Mouse (Mus musculus) cerebellum, adult 9-10 months (tissue): Measurements from ENCODE around the gene Anapc5.

Experiments used
- DNase-seq: peaks from one replicate; pipeline ENCODE4 v3.0.0; 2022

Anapc5 gene

GRCm38 (mm10) chr5:122799379-122800344 lies 21.5 kb downstream of the Anapc5 start:
- no peak for DNase-seq

GRCm38 (mm10) chr5:122798557-122799378 lies 22.4 kb downstream of the Anapc5 start:
- peak; percentile 65 for DNase-seq

- DNase-seq: no peak
These were observed 23.3 kb downstream of the Anapc5 start for GRCm38 (mm10) chr5:122797866-122798265.

GRCm38 (mm10) chr5:122788696-122789095 lies 32.4 kb downstream of the Anapc5 start:
- DNase-seq: no peak

- no peak for DNase-seq
These were observed 34.9 kb downstream of the Anapc5 start for GRCm38 (mm10) chr5:122786035-122786819.

- no peak for DNase-seq
These were observed 37.3 kb downstream of the Anapc5 start for GRCm38 (mm10) chr5:122783726-122784406.

GRCm38 (mm10) chr5:122782066-122782465 lies 39.1 kb downstream of the Anapc5 start:
- no peak for DNase-seq

GRCm38 (mm10) chr5:122780791-122781432 lies 40.2 kb downstream of the Anapc5 start:
- DNase-seq: no peak

GRCm38 (mm10) chr5:122779277-122779834 lies 41.8 kb downstream of the Anapc5 start, which contains the start of gene Camkk2:
Camkk2 (minus strand) TSS chr5:122779409.
- DNase-seq: peak; percentile 82

GRCm38 (mm10) chr5:122778231-122779226 lies 42.6 kb downstream of the Anapc5 start:
- DNase-seq: no peak

GRCm38 (mm10) chr5:122777322-122777721 lies 43.8 kb downstream of the Anapc5 start:
- DNase-seq: no peak

- DNase-seq: no peak
These were observed 45.4 kb downstream of the Anapc5 start for GRCm38 (mm10) chr5:122775646-122776286.

- peak; percentile 70 for DNase-seq
These were observed 46.2 kb downstream of the Anapc5 start for GRCm38 (mm10) chr5:122774743-122775611.

GRCm38 (mm10) chr5:122773756-122774155 lies 47.4 kb downstream of the Anapc5 start:
- DNase-seq: no peak

GRCm38 (mm10) chr5:122771428-122771827 lies 49.7 kb downstream of the Anapc5 start:
- DNase-seq: peak; percentile 70

- peak; percentile 95 for DNase-seq
These were observed 50.3 kb downstream of the Anapc5 start for GRCm38 (mm10) chr5:122770806-122771261.

- no peak for DNase-seq
These were observed 50.8 kb downstream of the Anapc5 start for GRCm38 (mm10) chr5:122770304-122770703.

- DNase-seq: no peak
These were observed 52.0 kb downstream of the Anapc5 start for GRCm38 (mm10) chr5:122769101-122769568.
